Mouse (Mus musculus): Measurements from ENCODE around the gene Ggta1. TPM values are rescaled to one million over a fixed set of nuclear protein-coding genes. Genes with fewer than 3 reads are reported as not detected.

The Ggta1 gene
- polyA plus RNA-seq, 1 experiment from 2014 or later = 7.4 TPM

DNA sequence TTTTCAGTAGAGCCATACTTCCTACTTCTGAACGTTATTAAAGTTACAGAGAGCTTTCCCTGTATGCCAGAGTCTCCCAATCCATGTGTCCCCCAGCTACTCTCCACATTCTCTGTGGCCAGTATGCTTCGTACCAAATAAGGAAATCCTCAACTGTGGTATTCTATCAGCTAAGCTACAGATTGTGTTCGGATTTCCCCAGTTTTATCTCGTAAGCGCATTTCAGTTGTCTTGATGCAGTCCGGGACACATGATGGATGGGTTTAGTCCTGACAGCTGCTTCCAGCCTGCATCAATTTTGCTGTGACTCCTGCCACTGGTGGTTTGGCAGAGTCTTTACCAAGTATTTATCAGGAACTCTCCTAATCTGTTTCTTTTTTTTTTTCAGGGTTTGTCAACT is 85.4 kb downstream of the Ggta1 start:
- Histone ChIP-seq H3K4me1 (no peaks in the 10 kb centered on the region), H3K27me3 (replicated peaks) (no peaks in the 10 kb centered on the region), H3K4me3 (replicated peaks) (no peak overlapping the region), H3K4me2 (no peak overlapping the region), H3K36me3 (no peaks in the 10 kb centered on the region), H3K9ac (replicated peaks) (no peak overlapping the region), H3K9me3 (replicated peaks) (no peaks in the 10 kb centered on the region), H3K27ac (replicated peaks) (no peak overlapping the region)
- 68% methylated on average over 6 of the region's 6 CpGs for WGBS
- no peak for ATAC-seq (ENCODE audit: low FRiP score)

DNA sequence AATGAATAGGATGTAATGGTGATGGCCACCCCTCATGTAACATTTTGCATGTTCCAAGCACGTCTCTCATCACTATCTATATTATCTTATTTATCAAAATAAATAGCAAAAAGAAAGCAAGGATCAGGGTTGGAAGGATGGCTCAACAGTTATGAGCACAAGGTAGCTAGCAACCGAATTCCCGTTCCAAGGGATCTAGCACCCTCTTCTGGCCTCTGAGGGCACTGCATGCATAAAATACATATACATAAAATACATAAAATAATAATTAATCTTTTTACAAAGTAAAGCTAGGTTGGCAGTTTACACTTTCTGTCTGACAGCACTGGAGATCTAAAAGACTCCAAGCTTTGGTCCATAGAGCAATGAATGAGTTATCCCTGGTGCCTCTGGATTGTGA is 90.0 kb downstream of the Ggta1 start:
- 23% methylated on average over 3 of the region's 3 CpGs for WGBS
- no peak overlapping the region for H3K4me3 ChIP-seq (replicated peaks)
- no peaks in the 10 kb centered on the region for H3K27me3 ChIP-seq (replicated peaks)
- no peak for ATAC-seq (ENCODE audit: low FRiP score)
- no peak overlapping the region for H3K9ac ChIP-seq (replicated peaks)
- no peak overlapping the region for H3K4me2 ChIP-seq
- H3K27ac ChIP-seq (replicated peaks) = no peak overlapping the region
- H3K9me3 ChIP-seq (replicated peaks) = no peaks in the 10 kb centered on the region
- H3K36me3 ChIP-seq = no peaks in the 10 kb centered on the region
- H3K4me1 ChIP-seq = no peaks in the 10 kb centered on the region

DNA sequence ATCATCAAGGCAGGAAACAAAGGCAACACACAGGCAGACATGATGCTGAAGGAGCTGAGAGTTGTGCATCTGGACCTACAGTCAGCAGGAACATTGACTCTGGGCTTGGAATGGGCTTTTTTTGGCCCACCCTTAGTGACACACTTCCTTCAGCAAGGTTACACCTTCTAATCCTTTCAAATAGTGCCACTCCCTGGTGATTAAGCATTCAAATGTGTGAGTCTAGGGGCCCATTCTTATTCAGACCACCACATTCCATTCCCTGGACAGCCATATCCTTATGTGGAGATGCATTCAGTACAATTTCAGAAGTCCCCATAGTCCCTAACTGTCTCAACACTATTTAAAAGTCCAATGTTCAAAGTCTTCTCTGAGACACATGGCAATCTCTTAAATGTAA is 92.3 kb downstream of the Ggta1 start:
- no peak overlapping the region for H3K4me2 ChIP-seq
- ATAC-seq (ENCODE audit: low FRiP score) = no peak
- H3K9ac ChIP-seq (replicated peaks) = no peak overlapping the region
- no peak overlapping the region for H3K4me3 ChIP-seq (replicated peaks)
- no peaks in the 10 kb centered on the region for H3K4me1 ChIP-seq
- no peaks in the 10 kb centered on the region for H3K27me3 ChIP-seq (replicated peaks)
- H3K9me3 ChIP-seq (replicated peaks) = no peaks in the 10 kb centered on the region
- no peaks in the 10 kb centered on the region for H3K36me3 ChIP-seq
- no peak overlapping the region for H3K27ac ChIP-seq (replicated peaks)

DNA sequence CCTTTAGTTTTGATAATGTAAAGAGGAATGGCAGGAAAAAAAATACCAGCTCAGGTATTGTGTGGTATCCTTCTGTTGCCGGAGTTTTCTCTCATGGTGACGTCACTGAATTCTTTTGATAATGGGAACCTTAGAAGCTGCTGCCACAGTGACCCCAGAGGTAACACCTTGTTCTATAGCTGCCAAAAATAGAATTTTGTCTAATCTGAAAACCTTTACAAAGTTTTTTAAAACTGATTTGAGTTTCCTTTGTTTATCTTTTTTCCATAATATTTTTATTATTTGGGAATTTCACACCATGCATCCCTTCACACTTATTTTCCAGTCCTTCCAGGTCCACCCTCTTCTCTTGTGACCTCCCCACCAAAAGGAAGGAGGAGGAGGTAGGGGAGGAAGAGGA is 95.4 kb downstream of the Ggta1 start, which contains the start of gene 4930568D16Rik:
4930568D16Rik (minus strand) TSS at position 101 of the 400 bp plus-strand sequence.
- Histone ChIP-seq H3K27me3 (replicated peaks) (no peaks in the 10 kb centered on the region), H3K4me3 (replicated peaks) (no peak within 1 kb of the TSS), H3K36me3 (no peaks in the 10 kb centered on the region), H3K4me1 (no peaks in the 10 kb centered on the region), H3K9ac (replicated peaks) (no peak within 1 kb of the TSS), H3K4me2 (no peak within 1 kb of the TSS), H3K27ac (replicated peaks) (no peak within 1 kb of the TSS), H3K9me3 (replicated peaks) (no peaks in the 10 kb centered on the region)
- WGBS = 85% methylated on average over 2 of the region's 2 CpGs
- no peak for ATAC-seq (ENCODE audit: low FRiP score)

Other genes starting within 250 kb of the Ggta1 start
- gene Gsn, start 206.9 kb downstream of the Ggta1 start, polyA plus RNA-seq (2015; fragmentation: Nextera tagmentation; extraction: Ambion mirVana) = 38.4 and 59.2 TPM in 2 replicates
- gene Stom, start 126.3 kb downstream of the Ggta1 start, polyA plus RNA-seq (2015; fragmentation: Nextera tagmentation; extraction: Ambion mirVana) = 17.6 and 27.4 TPM in 2 replicates
- not detected in 2 replicates for gene 4930568D16Rik, start 95.5 kb downstream of the Ggta1 start, polyA plus RNA-seq (2015; fragmentation: Nextera tagmentation; extraction: Ambion mirVana)
- not detected in 2 replicates for gene 4930402F06Rik, start 66.1 kb downstream of the Ggta1 start, polyA plus RNA-seq (2015; fragmentation: Nextera tagmentation; extraction: Ambion mirVana)
- gene Dab2ip, start 95.0 kb upstream of the Ggta1 start, polyA plus RNA-seq (2015; fragmentation: Nextera tagmentation; extraction: Ambion mirVana) = 51.5 and 62.4 TPM in 2 replicates

Measured in neural tube, embryonic 15.5 days (tissue).